Mouse (Mus musculus) hindbrain, embryonic 10.5 days (tissue): Measurements from ENCODE around the gene Ntn1. TPM values are rescaled to one million over a fixed set of nuclear protein-coding genes. Genes with fewer than 3 reads are reported as not detected.

Experiments used
- DNase-seq: peaks from one replicate; pipeline ENCODE4 v3.0.0-alpha.2; 2017; ENCODE audit warnings: low spot score
- H3K27ac ChIP-seq: fragments of 300-500 bp; sonication (generic); 2 replicates; pipeline ENCODE4 v1.5.1; 2016; ENCODE audit warnings: mild to moderate bottlenecking, moderate library complexity
- H3K27me3 ChIP-seq: fragments of 300-500 bp; sonication (generic); 2 replicates; pipeline ENCODE4 v1.6.1; 2016; ENCODE audit warnings: mild to moderate bottlenecking; ENCODE audit not compliant: poor library complexity, insufficient read depth, severe bottlenecking
- H3K36me3 ChIP-seq: fragments of 300-500 bp; sonication (generic); 2 replicates; pipeline ENCODE4 v1.6.1; 2016; ENCODE audit warnings: mild to moderate bottlenecking, moderate library complexity
- H3K4me1 ChIP-seq: fragments of 300-500 bp; sonication (generic); replicated peaks from 2 replicates; pipeline ENCODE4 v1.6.1; 2016; ENCODE audit warnings: mild to moderate bottlenecking
- H3K4me3 ChIP-seq: fragments of 300-500 bp; sonication (generic); 2 replicates; pipeline ENCODE4 v1.5.1; 2016; ENCODE audit warnings: mild to moderate bottlenecking, moderate library complexity
- H3K9me3 ChIP-seq: fragments of 300-500 bp; sonication (generic); 2 replicates; pipeline ENCODE4 v1.6.1; 2016; ENCODE audit warnings: mild to moderate bottlenecking, moderate library complexity
- WGBS: fragments of 180-500 bp; shearing (Covaris S2); methylation state at CpG from one replicate; pipeline ENCODE4 v1.1.7; 2016; 5-methylcytosine and 5-hydroxymethylcytosine counted together
- polyA plus RNA-seq: library from polyadenylated mRNA; unstranded; fragments of >200 nt; fragmentation: Nextera tagmentation; extraction: Ambion mirVana; gene quantifications from 2 replicates; pipeline ENCODE4 v1.2.1, GENCODE M21; 2016

Ntn1 gene
- polyA plus RNA-seq, 1 experiment from 2014 or later: 23.7 TPM

GRCm38 (mm10) chr11:68371609-68372008 lies 29.0 kb downstream of the Ntn1 start:
- Histone ChIP-seq H3K4me1 (peaks cover 26% of the 10 kb centered on the region), H3K27me3 (peaks cover 57% of the 10 kb centered on the region), H3K4me3 (no peak overlapping the region), H3K27ac (0 out of 2 replicates have a peak overlapping the region, but pooled peaks have one; percentile 12), H3K36me3 (peaks cover 55% of the 10 kb centered on the region), H3K9me3 (no peaks in the 10 kb centered on the region)
- no peak for DNase-seq
- 70% methylated on average over 11 of the region's 11 CpGs for WGBS

GRCm38 (mm10) chr11:68356901-68357300 lies 43.7 kb downstream of the Ntn1 start:
- Histone ChIP-seq H3K27ac (no peak overlapping the region), H3K4me3 (no peak overlapping the region), H3K36me3 (peaks cover 57% of the 10 kb centered on the region), H3K9me3 (peaks cover 4% of the 10 kb centered on the region; the same call in 1 of the 2 replicates), H3K4me1 (peaks cover 9% of the 10 kb centered on the region; the same call in 1 of the 2 replicates), H3K27me3 (no peaks in the 10 kb centered on the region)
- DNase-seq: no peak
- 74% methylated on average over 8 of the region's 8 CpGs for WGBS

- Histone ChIP-seq H3K9me3 (peaks cover 4% of the 10 kb centered on the region; the same call in 1 of the 2 replicates), H3K36me3 (peaks cover 53% of the 10 kb centered on the region), H3K27ac (no peak overlapping the region), H3K27me3 (no peaks in the 10 kb centered on the region), H3K4me1 (peaks cover 9% of the 10 kb centered on the region; the same call in 1 of the 2 replicates), H3K4me3 (no peak overlapping the region)
- DNase-seq: no peak
- 76% methylated on average over 8 of the region's 8 CpGs for WGBS
Measured at GRCm38 (mm10) chr11:68355561-68355960, 45.1 kb downstream of the Ntn1 start.

- H3K9me3 ChIP-seq: peaks cover 4% of the 10 kb centered on the region; the same call in 1 of the 2 replicates
- peaks cover 9% of the 10 kb centered on the region; the same call in 1 of the 2 replicates for H3K4me1 ChIP-seq
- peaks cover 53% of the 10 kb centered on the region for H3K36me3 ChIP-seq
- H3K27ac ChIP-seq: no peak overlapping the region
- 58% methylated on average over 3 of the region's 3 CpGs for WGBS
- H3K4me3 ChIP-seq: no peak overlapping the region
- no peak for DNase-seq
- H3K27me3 ChIP-seq: no peaks in the 10 kb centered on the region
Measured at GRCm38 (mm10) chr11:68354848-68355247, 45.8 kb downstream of the Ntn1 start.

- no peak for DNase-seq
- H3K27me3 ChIP-seq: no peaks in the 10 kb centered on the region
- no peak overlapping the region for H3K27ac ChIP-seq
- no peak overlapping the region for H3K4me3 ChIP-seq
- peaks cover 9% of the 10 kb centered on the region; the same call in 1 of the 2 replicates for H3K4me1 ChIP-seq
- 81% methylated on average over 6 of the region's 6 CpGs for WGBS
- H3K36me3 ChIP-seq: peaks cover 40% of the 10 kb centered on the region
- H3K9me3 ChIP-seq: peaks cover 4% of the 10 kb centered on the region; the same call in 1 of the 2 replicates
Measured at GRCm38 (mm10) chr11:68352236-68352635, 48.4 kb downstream of the Ntn1 start.

GRCm38 (mm10) chr11:68348851-68349250 lies 51.8 kb downstream of the Ntn1 start:
- peaks cover 4% of the 10 kb centered on the region; the same call in 1 of the 2 replicates for H3K4me1 ChIP-seq
- no peak overlapping the region for H3K27ac ChIP-seq
- no peak for DNase-seq
- H3K36me3 ChIP-seq: peaks cover 32% of the 10 kb centered on the region
- no peak overlapping the region for H3K4me3 ChIP-seq
- 87% methylated on average over 12 of the region's 12 CpGs for WGBS
- H3K27me3 ChIP-seq: no peaks in the 10 kb centered on the region
- H3K9me3 ChIP-seq: peaks cover 4% of the 10 kb centered on the region; the same call in 1 of the 2 replicates

- 66% methylated on average over 6 of the region's 6 CpGs for WGBS
- no peak overlapping the region for H3K27ac ChIP-seq
- peaks cover 4% of the 10 kb centered on the region; the same call in 1 of the 2 replicates for H3K4me1 ChIP-seq
- H3K36me3 ChIP-seq: peaks cover 31% of the 10 kb centered on the region
- DNase-seq: no peak
- H3K4me3 ChIP-seq: no peak overlapping the region
- H3K27me3 ChIP-seq: no peaks in the 10 kb centered on the region
- peaks cover 4% of the 10 kb centered on the region; the same call in 1 of the 2 replicates for H3K9me3 ChIP-seq
Measured at GRCm38 (mm10) chr11:68348083-68348482, 52.5 kb downstream of the Ntn1 start.

- DNase-seq: no peak
- H3K36me3 ChIP-seq: peaks cover 31% of the 10 kb centered on the region
- no peak overlapping the region for H3K27ac ChIP-seq
- peaks cover 4% of the 10 kb centered on the region; the same call in 1 of the 2 replicates for H3K9me3 ChIP-seq
- peaks cover 5% of the 10 kb centered on the region for H3K4me1 ChIP-seq
- 84% methylated on average over 5 of the region's 5 CpGs for WGBS
- H3K27me3 ChIP-seq: no peaks in the 10 kb centered on the region
- no peak overlapping the region for H3K4me3 ChIP-seq
Measured at GRCm38 (mm10) chr11:68347508-68347907, 53.1 kb downstream of the Ntn1 start.

- no peak for DNase-seq
- WGBS: 96% methylated on average over 5 of the region's 5 CpGs
- Histone ChIP-seq H3K36me3 (peaks cover 22% of the 10 kb centered on the region), H3K4me3 (no peak overlapping the region), H3K27me3 (no peaks in the 10 kb centered on the region), H3K9me3 (peaks cover 4% of the 10 kb centered on the region; the same call in 1 of the 2 replicates), H3K27ac (no peak overlapping the region), H3K4me1 (peaks cover 15% of the 10 kb centered on the region)
Measured at GRCm38 (mm10) chr11:68346099-68346498, 54.5 kb downstream of the Ntn1 start.

GRCm38 (mm10) chr11:68344221-68344620 lies 56.4 kb downstream of the Ntn1 start:
- Histone ChIP-seq H3K27me3 (no peaks in the 10 kb centered on the region), H3K9me3 (no peaks in the 10 kb centered on the region; the same call in 1 of the 2 replicates), H3K4me1 (peaks cover 21% of the 10 kb centered on the region), H3K27ac (no peak overlapping the region), H3K4me3 (no peak overlapping the region), H3K36me3 (peaks cover 17% of the 10 kb centered on the region; the same call in 1 of the 2 replicates)
- WGBS: 78% methylated on average over 9 of the region's 9 CpGs
- DNase-seq: no peak

- H3K36me3 ChIP-seq: peaks cover 22% of the 10 kb centered on the region; the same call in 1 of the 2 replicates
- H3K4me1 ChIP-seq: peaks cover 21% of the 10 kb centered on the region
- no peaks in the 10 kb centered on the region for H3K9me3 ChIP-seq
- no peak overlapping the region for H3K27ac ChIP-seq
- whole genome bisulfite sequencing: 88% methylated on average over 5 of the region's 5 CpGs
- no peaks in the 10 kb centered on the region for H3K27me3 ChIP-seq
- DNase-seq: no peak
- no peak overlapping the region for H3K4me3 ChIP-seq
Measured at GRCm38 (mm10) chr11:68342761-68343160, 57.9 kb downstream of the Ntn1 start.

GRCm38 (mm10) chr11:68342003-68342400 lies 58.6 kb downstream of the Ntn1 start:
- DNase-seq: no peak
- Histone ChIP-seq H3K27me3 (no peaks in the 10 kb centered on the region), H3K36me3 (peaks cover 22% of the 10 kb centered on the region; the same call in 1 of the 2 replicates), H3K4me3 (no peak overlapping the region), H3K27ac (peak overlapping the region; percentile 23; the same call in 1 of the 2 replicates), H3K9me3 (no peaks in the 10 kb centered on the region), H3K4me1 (peaks cover 21% of the 10 kb centered on the region)
- WGBS: 80% methylated on average over 5 of the region's 5 CpGs

- H3K27ac ChIP-seq: no peak overlapping the region
- 84% methylated on average over 13 of the region's 13 CpGs for WGBS
- DNase-seq: no peak
Measured at GRCm38 (mm10) chr11:68341111-68342002, 59.3 kb downstream of the Ntn1 start.

More at GRCm38 (mm10) chr11:68341111-68342002, 59.3 kb downstream of the Ntn1 start:
- no peaks in the 10 kb centered on the region for H3K27me3 ChIP-seq
- no peak overlapping the region for H3K4me3 ChIP-seq
- peaks cover 22% of the 10 kb centered on the region; the same call in 1 of the 2 replicates for H3K36me3 ChIP-seq
- peaks cover 21% of the 10 kb centered on the region for H3K4me1 ChIP-seq
- H3K9me3 ChIP-seq: no peaks in the 10 kb centered on the region
